8 mouse cellular contexts compared by ENCODE assay signal in the genomic region with DNA sequence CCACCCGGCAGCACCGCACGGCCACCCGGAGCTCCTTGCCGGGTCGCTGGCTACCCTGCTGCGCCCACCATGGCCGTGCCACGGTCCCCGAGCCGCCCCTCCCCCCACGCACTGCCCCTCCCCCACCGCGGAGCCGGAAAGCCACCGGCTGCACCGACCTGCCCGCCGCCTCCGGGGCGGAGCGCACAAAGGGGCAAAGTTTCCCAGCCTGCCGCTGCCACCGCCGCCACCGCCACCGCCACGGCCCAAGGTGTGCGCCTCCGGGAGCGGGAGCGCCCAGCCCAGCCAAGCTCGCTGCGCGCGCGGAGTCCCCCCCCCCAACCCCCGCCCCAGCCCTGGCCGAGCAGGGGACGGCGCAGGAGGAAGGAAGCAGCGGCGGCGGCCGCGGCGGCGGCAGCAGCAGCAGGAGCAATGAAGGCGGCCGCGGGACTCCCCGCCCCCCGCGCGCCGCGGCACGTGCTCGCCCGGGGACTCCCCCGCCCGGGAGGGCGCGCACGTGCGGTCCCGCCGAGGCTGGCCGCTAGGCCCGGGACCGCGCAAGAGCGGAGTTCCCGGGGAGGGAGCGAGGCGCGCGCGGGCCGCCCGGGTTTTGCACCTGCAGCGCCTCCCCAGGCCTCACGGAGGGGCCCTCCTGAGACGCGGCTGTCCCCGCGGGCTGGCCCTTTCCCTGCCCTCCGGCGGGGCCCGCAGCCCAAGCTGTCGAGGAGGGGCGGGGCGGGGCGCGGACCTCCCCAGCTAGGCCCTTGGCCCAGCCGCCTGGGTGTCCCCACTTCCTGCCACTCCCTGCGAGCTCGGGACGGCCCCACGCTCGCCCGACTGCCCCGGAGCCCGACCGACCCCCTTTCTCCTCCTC. TPM values are rescaled to one million over a fixed set of nuclear protein-coding genes. Genes with fewer than 3 reads are reported as not detected.
DNase-seq lines count a peak whose midpoint lies in the region; ATAC-seq and TF ChIP-seq lines count a peak whose summit lies in the region.

No protein-coding gene starts in this region.

- H3K27me3 ChIP-seq in MEL (ENCODE audit: control insufficient read depth in 1 of 2, insufficient read depth in 2 of 2, low read length in 2 of 2), result no peaks in the 10 kb centered on the region
- no peaks in the 10 kb centered on the region for H3K27me3 ChIP-seq in forebrain, embryonic 15.5 days
- no peaks in the 10 kb centered on the region for H3K27me3 ChIP-seq in megakaryocyte, embryonic 14.5 days (replicated peaks)

- H3K9ac ChIP-seq in MEL (ENCODE audit: control insufficient read depth, low read depth, low read length, poor library complexity, severe bottlenecking), result peak overlapping the region; percentile 75
- peak overlapping the region; percentile 93 for H3K9ac ChIP-seq in forebrain, embryonic 15.5 days (replicated peaks)

- peak; percentile 84 for ATAC-seq in forebrain, embryonic 15.5 days (replicated peaks)

- peak; percentile 73 to 82 for TF ChIP-seq POLR2A in MEL (IDR thresholded peaks at IDR 0.05; ENCODE audit: control insufficient read depth in 1 of 2, insufficient read depth in 1 of 2, low read depth in 1 of 2, low read length in 2 of 2, poor library complexity in 1 of 2)

- TF ChIP-seq EP300 in MEL (IDR thresholded peaks at IDR 0.05; ENCODE audit: low read depth in 1 of 2, low read length in 2 of 2), result no peak; a peak in 1 of 4 replicates

- peak; percentile 75 for DNase-seq in MEL (ENCODE audit: low read depth, low spot score)
- DNase-seq in cerebellum, adult 11 months, result peak; percentile 52
- DNase-seq in heart, postnatal 4 days, result peak; percentile 78
- DNase-seq in layer of hippocampus, postnatal 36 days, result peak; percentile 52 to 53
- peak; percentile 72 to 75 for DNase-seq in right cerebral cortex, postnatal 10 days (ENCODE audit: low spot score in 2 of 2)
- peak; percentile 82 for DNase-seq in urinary bladder, postnatal 14 days (ENCODE audit: low spot score)

- H3K36me3 ChIP-seq in MEL (ENCODE audit: control insufficient read depth in 1 of 2, insufficient read depth in 2 of 2, low read length in 2 of 2), result peaks cover 1 to 38% of the 10 kb centered on the region in 2 experiments; a peak in 2 of 4 replicates
- H3K36me3 ChIP-seq in forebrain, embryonic 15.5 days, result no peaks in the 10 kb centered on the region
- peaks cover 26% of the 10 kb centered on the region for H3K36me3 ChIP-seq in megakaryocyte, embryonic 14.5 days (replicated peaks; ENCODE audit: low read length)

- H3K79me2 ChIP-seq in MEL (ENCODE audit: control insufficient read depth, insufficient read depth, low read length, poor library complexity), result peaks cover 53% of the 10 kb centered on the region

- peaks cover 7 to 45% of the 10 kb centered on the region in 2 experiments for H3K4me1 ChIP-seq in MEL (ENCODE audit: control insufficient read depth in 1 of 2, insufficient read depth in 2 of 2, low read length in 2 of 2)
- H3K4me1 ChIP-seq in forebrain, embryonic 15.5 days, result peaks cover 48% of the 10 kb centered on the region
- H3K4me1 ChIP-seq in megakaryocyte, embryonic 14.5 days, result peaks cover 88% of the 10 kb centered on the region

- TF ChIP-seq RAD21 in MEL (IDR thresholded peaks at IDR 0.05; ENCODE audit: low read depth, low read length), result no peak

- H3K9me3 ChIP-seq in MEL (replicated peaks; ENCODE audit: insufficient read depth, low read length), result no peaks in the 10 kb centered on the region
- no peaks in the 10 kb centered on the region for H3K9me3 ChIP-seq in forebrain, embryonic 15.5 days
- no peaks in the 10 kb centered on the region for H3K9me3 ChIP-seq in megakaryocyte, embryonic 14.5 days

- peak overlapping the region; percentile 61 to 86 for H3K4me3 ChIP-seq in MEL (ENCODE audit: control insufficient read depth in 1 of 2, insufficient read depth in 1 of 2, low read depth in 2 of 2, low read length in 2 of 2)
- peak overlapping the region; percentile 83 for H3K4me3 ChIP-seq in forebrain, embryonic 15.5 days
- peak overlapping the region; percentile 94 for H3K4me3 ChIP-seq in megakaryocyte, embryonic 14.5 days (replicated peaks)

- TF ChIP-seq CTCF in MEL (IDR thresholded peaks at IDR 0.05 in 2 of 3, conservative IDR thresholded peaks at IDR 0.05 in 1 of 3; ENCODE audit: control insufficient read depth in 1 of 3, insufficient read depth in 1 of 3, low read depth in 2 of 3, low read length in 3 of 3, poor library complexity in 1 of 3, severe bottlenecking in 1 of 3), result 0 out of 6 replicates have a peak, but pooled peaks of 1 of the 3 experiments have one; percentile 5

- peak overlapping the region; percentile 94 for H3K4me2 ChIP-seq in forebrain, embryonic 15.5 days (replicated peaks)

- WGBS in forebrain, embryonic 15.5 days, result under 1% methylated on average over 68 of the region's 105 CpGs

- H3K27ac ChIP-seq in MEL (ENCODE audit: control insufficient read depth, low read depth, low read length), result peak overlapping the region; percentile 87
- H3K27ac ChIP-seq in forebrain, embryonic 15.5 days (replicated peaks), result peak overlapping the region; percentile 94

TF ChIP-seq in MEL, 35 proteins besides CTCF, POLR2A, EP300 and RAD21:
- no peak for TF ChIP-seq POLR2AphosphoS5 (IDR thresholded peaks at IDR 0.05; ENCODE audit: borderline replicate concordance, low read depth, low read length)
- TF ChIP-seq SMC3 (IDR thresholded peaks at IDR 0.05; ENCODE audit: low read depth, low read length), result no peak
- TF ChIP-seq MXI1 (IDR thresholded peaks at IDR 0.05; ENCODE audit: low read depth, low read length), result peak; percentile 92
- no peak for TF ChIP-seq E2F4 (IDR thresholded peaks at IDR 0.05; ENCODE audit: borderline replicate concordance, low read depth, low read length)
- TF ChIP-seq USF2 (IDR thresholded peaks at IDR 0.05; ENCODE audit: borderline replicate concordance in 1 of 2, insufficient read depth in 1 of 2, low read depth in 1 of 2, low read length in 2 of 2), result no peak
- TF ChIP-seq KAT2A (conservative IDR thresholded peaks at IDR 0.05; ENCODE audit: low read depth, low read length), result no peak; the same call in 1 of the 2 replicates
- TF ChIP-seq HCFC1 (IDR thresholded peaks at IDR 0.05; ENCODE audit: low read depth, low read length), result peak; percentile 24; the same call in 1 of the 2 replicates
- TF ChIP-seq ELF1 (IDR thresholded peaks at IDR 0.05; ENCODE audit: low read depth, low read length), result peak; percentile 30; the same call in 1 of the 2 replicates
- TF ChIP-seq TAL1 (IDR thresholded peaks at IDR 0.05; ENCODE audit: low read length), result no peak
- TF ChIP-seq TCF12 (IDR thresholded peaks at IDR 0.05; ENCODE audit: low read depth, low read length), result 0 out of 2 replicates have a peak, but pooled peaks have one; percentile 32
- no peak for TF ChIP-seq CHD1 (IDR thresholded peaks at IDR 0.05; ENCODE audit: low read depth, low read length)
- TF ChIP-seq CHD2 (IDR thresholded peaks at IDR 0.05; ENCODE audit: low read length), result peak; percentile 62; the same call in 1 of the 2 replicates
- TF ChIP-seq ETS1 (IDR thresholded peaks at IDR 0.05; ENCODE audit: low read depth, low read length), result 0 out of 2 replicates have a peak, but pooled peaks have one; percentile 32
- TF ChIP-seq MYC (IDR thresholded peaks at IDR 0.05; ENCODE audit: low read depth, low read length), result peak; percentile 64
- TF ChIP-seq RCOR1 (IDR thresholded peaks at IDR 0.05; ENCODE audit: low read depth, low read length), result no peak
- peak; percentile 94 for TF ChIP-seq MAX (IDR thresholded peaks at IDR 0.05; ENCODE audit: low read length)
- peak; percentile 97 for TF ChIP-seq BHLHE40 (IDR thresholded peaks at IDR 0.05; ENCODE audit: borderline replicate concordance, low read depth, low read length)
- TF ChIP-seq USF1 (IDR thresholded peaks at IDR 0.05; ENCODE audit: low read depth, low read length), result peak; percentile 61
- no peak for TF ChIP-seq JUND (IDR thresholded peaks at IDR 0.05; ENCODE audit: low read depth, low read length)
- peak; percentile 65 for TF ChIP-seq NELFE (IDR thresholded peaks at IDR 0.05; ENCODE audit: low read depth, low read length)
- no peak for TF ChIP-seq SIN3A (IDR thresholded peaks at IDR 0.05; ENCODE audit: low read length)
- peak; percentile 71 for TF ChIP-seq POLR2AphosphoS2 (IDR thresholded peaks at IDR 0.05; ENCODE audit: low read length)
- peak; percentile 76; the same call in 1 of the 2 replicates for TF ChIP-seq UBTF (IDR thresholded peaks at IDR 0.05; ENCODE audit: borderline replicate concordance, insufficient read depth, low read depth, low read length)
- 0 out of 2 replicates have a peak, but pooled peaks have one; percentile 19 for TF ChIP-seq MAZ (IDR thresholded peaks at IDR 0.05; ENCODE audit: low read depth, low read length)
- no peak for TF ChIP-seq MYB (IDR thresholded peaks at IDR 0.05; ENCODE audit: low read depth, low read length)
TF ChIP-seq in MEL: peak in this region for 14.

RNA-seq across cellular contexts. Expression of gene Tet3, which starts 2.5 kb away (rescaled TPM):
- 11.0 and 11.6 TPM in 2 replicates for total RNA-seq in MEL (2012; rRNA removed)
- 10 to 100 TPM; 22.9 to 35.3 TPM for polyA plus RNA-seq in MEL (2012; ENCODE audit: insufficient read depth in 1 of 2, insufficient read length in 2 of 2, low read depth in 1 of 2, low replicate concordance in 2 of 2, missing spikeins in 1 of 2)
- polyA plus RNA-seq in forebrain, embryonic 15.5 days (2015; fragmentation: Nextera tagmentation; extraction: Ambion mirVana), result 71.3 and 73.7 TPM in 2 replicates
- 10 to 100 TPM; 51.7 to 56.7 TPM for total RNA-seq in heart, postnatal 4 days (2021)
- 10 to 100 TPM; 58.9 to 67.8 TPM for total RNA-seq in layer of hippocampus, postnatal 36 days (2021)
- 10.6 and 12.2 TPM in 2 replicates for polyA plus RNA-seq in megakaryocyte, embryonic 14.5 days (2012; ENCODE audit: insufficient read depth, low replicate concordance)

RNA-seq across cellular contexts. Expression of gene Dguok, which starts 50.4 kb away (rescaled TPM):
- total RNA-seq in MEL (2012; rRNA removed), result 12.6 and 13.4 TPM in 2 replicates
- 10 to 100 TPM in 1 of 2 experiments, not detected in 1; 21.0 TPM for polyA plus RNA-seq in MEL (2012; ENCODE audit: insufficient read depth in 1 of 2, insufficient read length in 2 of 2, low read depth in 1 of 2, low replicate concordance in 2 of 2, missing spikeins in 1 of 2)
- 71.2 and 72.2 TPM in 2 replicates for polyA plus RNA-seq in forebrain, embryonic 15.5 days (2015; fragmentation: Nextera tagmentation; extraction: Ambion mirVana)
- 10 to 100 TPM; 24.4 to 25.6 TPM for total RNA-seq in heart, postnatal 4 days (2021)
- 10 to 100 TPM; 32.7 to 41.9 TPM for total RNA-seq in layer of hippocampus, postnatal 36 days (2021)
- 8.7 and 10.8 TPM in 2 replicates for polyA plus RNA-seq in megakaryocyte, embryonic 14.5 days (2012; ENCODE audit: insufficient read depth, low replicate concordance)

Comparison
In these comparisons a context has a peak if more than half of its experiments do, and no peak if none do; other contexts are left out.
1. Peak in every context shown above with its lines: DNase-seq, ATAC-seq, H3K4me3 ChIP-seq and H3K27ac ChIP-seq.